Mouse (Mus musculus): ENCODE measurements at regions not wholly inside any gene's neighbourhood (a gene's known extent, or its start where the extent isn't known, plus 50 kb on each side); places are given as distances from the start of the nearest gene placed in this dataset.

DNA sequence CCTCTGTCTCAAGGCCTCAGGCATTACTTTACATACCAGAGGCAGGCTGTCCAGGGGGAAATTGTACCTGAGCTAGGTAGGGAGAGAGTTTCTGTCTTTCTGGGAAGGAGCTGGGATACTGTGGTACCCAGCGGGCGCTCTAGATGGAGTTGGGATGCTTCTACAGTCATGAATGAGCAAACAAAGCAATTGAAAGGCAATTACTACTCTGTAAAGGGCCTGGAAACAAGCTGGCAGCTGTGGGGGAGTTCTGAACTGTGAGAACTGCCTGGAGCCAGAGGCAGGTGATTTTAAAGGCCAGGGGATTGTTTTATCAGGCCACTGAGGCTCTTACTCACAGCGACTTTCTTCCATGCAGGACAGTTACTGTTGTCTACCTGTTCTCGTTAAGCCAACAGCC lies 313.3 kb upstream of the Gm12728 start:
- TF ChIP-seq CTCF (IDR thresholded peaks at IDR 0.05; ENCODE audit: control insufficient read depth, insufficient read depth, insufficient replicate concordance, low read depth, low read length) (no peak), POLR2A (IDR thresholded peaks at IDR 0.05; ENCODE audit: control insufficient read depth, low read depth, low read length) (no peak)

All from testis, adult 2 months (tissue).